Mouse (Mus musculus) MEL (cell line): ENCODE data around the gene Flvcr1. TPM values are rescaled to one million over a fixed set of nuclear protein-coding genes. Genes with fewer than 3 reads are reported as not detected.

Source experiments
- DNase-seq: peaks from one replicate; pipeline ENCODE4 v3.0.0; 2011; ENCODE audit warnings: low read depth, low spot score
- H3K27ac ChIP-seq: 2 replicates; pipeline ENCODE4 v1.5.1; 2012; ENCODE audit warnings: low read depth, mild to moderate bottlenecking, control low read depth, low read length, moderate library complexity; ENCODE audit not compliant: control insufficient read depth
- H3K27me3 ChIP-seq, 2 experiments: fragments of 150-350 bp in 1 of 2; sonication (generic) in 1 of 2; 2 replicates each; pipeline ENCODE4 v1.6.1; 2012; ENCODE audit warnings: low read length in 2 of 2, mild to moderate bottlenecking in 2 of 2, improper control_type of control experiment in 1 of 2, moderate library complexity in 1 of 2; ENCODE audit not compliant: insufficient read depth in 2 of 2, control insufficient read depth in 1 of 2
- H3K36me3 ChIP-seq, 2 experiments: 2 replicates each; pipeline ENCODE4 v1.6.1; 2012 to 2014; ENCODE audit warnings: low read length in 2 of 2, improper control_type of control experiment in 1 of 2, inconsistent platforms in 1 of 2, mild to moderate bottlenecking in 1 of 2; ENCODE audit not compliant: insufficient read depth in 2 of 2, control insufficient read depth in 1 of 2
- H3K4me1 ChIP-seq, 2 experiments: fragments of 150-350 bp in 1 of 2; sonication (generic) in 1 of 2; 2 replicates each; pipeline ENCODE4 v1.6.1; 2012; ENCODE audit warnings: low read length in 2 of 2, improper control_type of control experiment in 1 of 2, mild to moderate bottlenecking in 1 of 2; ENCODE audit not compliant: insufficient read depth in 2 of 2, control insufficient read depth in 1 of 2
- H3K4me3 ChIP-seq, 2 experiments: fragments of 150-350 bp in 1 of 2; sonication (generic) in 1 of 2; 2 replicates each; pipeline ENCODE4 v1.5.1; 2012; ENCODE audit warnings: low read depth in 2 of 2, low read length in 2 of 2, mild to moderate bottlenecking in 2 of 2, moderate library complexity in 2 of 2, control low read depth in 1 of 2, improper control_type of control experiment in 1 of 2; ENCODE audit not compliant: control insufficient read depth in 1 of 2, insufficient read depth in 1 of 2
- H3K79me2 ChIP-seq: 2 replicates; pipeline ENCODE4 v1.6.1; 2012; ENCODE audit warnings: mild to moderate bottlenecking, low read length, moderate library complexity; ENCODE audit not compliant: control insufficient read depth, poor library complexity, insufficient read depth
- H3K9ac ChIP-seq: 2 replicates; pipeline ENCODE4 v1.6.1; 2012; ENCODE audit warnings: low read depth, mild to moderate bottlenecking, control low read depth, low read length, moderate library complexity; ENCODE audit not compliant: control insufficient read depth, poor library complexity, severe bottlenecking
- H3K9me3 ChIP-seq: fragments of 150-350 bp; sonication (generic); replicated peaks from 2 replicates; pipeline ENCODE4 v1.6.1; 2012; ENCODE audit warnings: mild to moderate bottlenecking, low read length, improper control_type of control experiment, moderate library complexity; ENCODE audit not compliant: insufficient read depth
- CHD2 ChIP-seq: IDR thresholded peaks from 2 replicates; pipeline ENCODE4 v1.6.1; 2011; ENCODE audit warnings: low read length, improper control_type of control experiment
- CTCF ChIP-seq, 3 experiments: IDR thresholded peaks in 2 of 3; conservative IDR thresholded peaks in 1 of 3; 2 replicates each; pipeline ENCODE4 v1.5.1; 2011 to 2012; ENCODE audit warnings: low read length in 3 of 3, low read depth in 2 of 3, mild to moderate bottlenecking in 2 of 3, improper control_type of control experiment in 1 of 3, inconsistent platforms in 1 of 3, mixed read lengths in 1 of 3, moderate library complexity in 1 of 3; ENCODE audit not compliant: control insufficient read depth in 1 of 3, insufficient read depth in 1 of 3, poor library complexity in 1 of 3, severe bottlenecking in 1 of 3
- E2F4 ChIP-seq: IDR thresholded peaks from 2 replicates; pipeline ENCODE4 v1.6.1; 2011; ENCODE audit warnings: low read depth, low read length, improper control_type of control experiment, borderline replicate concordance
- GABPA ChIP-seq: IDR thresholded peaks from 2 replicates; pipeline ENCODE4 v1.6.1; 2012; ENCODE audit warnings: low read depth, mild to moderate bottlenecking, inconsistent platforms, low read length, improper control_type of control experiment, moderate library complexity
- HCFC1 ChIP-seq: IDR thresholded peaks from 2 replicates; pipeline ENCODE4 v1.6.1; 2012; ENCODE audit warnings: low read depth, mild to moderate bottlenecking, inconsistent platforms, low read length, improper control_type of control experiment, moderate library complexity
- JUND ChIP-seq: IDR thresholded peaks from 2 replicates; pipeline ENCODE4 v1.6.1; 2011; ENCODE audit warnings: low read depth, mild to moderate bottlenecking, improper control_type of control experiment, low read length
- KAT2A ChIP-seq: conservative IDR thresholded peaks from 2 replicates; pipeline ENCODE4 v1.6.1; 2012; ENCODE audit warnings: low read depth, low read length, improper control_type of control experiment, inconsistent platforms
- MAFK ChIP-seq: IDR thresholded peaks from 2 replicates; pipeline ENCODE4 v1.6.1; 2011; ENCODE audit warnings: low read depth, mild to moderate bottlenecking, low read length, improper control_type of control experiment, borderline replicate concordance
- MAZ ChIP-seq: IDR thresholded peaks from 2 replicates; pipeline ENCODE4 v1.6.1; 2012; ENCODE audit warnings: low read depth, mild to moderate bottlenecking, inconsistent platforms, low read length, improper control_type of control experiment
- MXI1 ChIP-seq: IDR thresholded peaks from 2 replicates; pipeline ENCODE4 v1.6.1; 2011; ENCODE audit warnings: mild to moderate bottlenecking, low read depth, low read length, improper control_type of control experiment
- MYB ChIP-seq: IDR thresholded peaks from 2 replicates; pipeline ENCODE4 v1.6.1; 2011; ENCODE audit warnings: mild to moderate bottlenecking, low read depth, low read length, improper control_type of control experiment
- MYC ChIP-seq: IDR thresholded peaks from 2 replicates; pipeline ENCODE4 v1.6.1; 2011; ENCODE audit warnings: low read depth, mild to moderate bottlenecking, low read length, improper control_type of control experiment, moderate library complexity
- NELFE ChIP-seq: IDR thresholded peaks from 2 replicates; pipeline ENCODE4 v1.6.1; 2011; ENCODE audit warnings: low read depth, low read length, improper control_type of control experiment
- NRF1 ChIP-seq: IDR thresholded peaks from 2 replicates; pipeline ENCODE4 v1.6.1; 2014; ENCODE audit warnings: low read depth, mild to moderate bottlenecking, inconsistent platforms, low read length, improper control_type of control experiment, moderate library complexity; ENCODE audit not compliant: poor library complexity, insufficient read depth, severe bottlenecking
- POLR2A ChIP-seq, 2 experiments: IDR thresholded peaks; 2 replicates each; pipeline ENCODE4 v1.6.1; 2011 to 2012; ENCODE audit warnings: low read length in 2 of 2, mild to moderate bottlenecking in 2 of 2, control low read depth in 1 of 2, improper control_type of control experiment in 1 of 2, low read depth in 1 of 2, moderate library complexity in 1 of 2; ENCODE audit not compliant: control insufficient read depth in 1 of 2, insufficient read depth in 1 of 2, poor library complexity in 1 of 2
- POLR2AphosphoS5 ChIP-seq: IDR thresholded peaks from 2 replicates; pipeline ENCODE4 v1.6.1; 2012; ENCODE audit warnings: low read depth, borderline replicate concordance, mild to moderate bottlenecking, inconsistent platforms, low read length, moderate library complexity, mixed read lengths
- RCOR1 ChIP-seq: IDR thresholded peaks from 2 replicates; pipeline ENCODE4 v1.6.1; 2012; ENCODE audit warnings: low read depth, mild to moderate bottlenecking, inconsistent platforms, low read length, improper control_type of control experiment
- SMC3 ChIP-seq: IDR thresholded peaks from 2 replicates; pipeline ENCODE4 v1.6.1; 2011; ENCODE audit warnings: low read depth, low read length, improper control_type of control experiment
- UBTF ChIP-seq: IDR thresholded peaks from 2 replicates; pipeline ENCODE4 v1.6.1; 2012; ENCODE audit warnings: low read depth, mild to moderate bottlenecking, inconsistent platforms, low read length, improper control_type of control experiment, moderate library complexity, borderline replicate concordance; ENCODE audit not compliant: insufficient read depth
- USF1 ChIP-seq: IDR thresholded peaks from 2 replicates; pipeline ENCODE4 v1.6.1; 2014; ENCODE audit warnings: low read depth, mild to moderate bottlenecking, inconsistent platforms, low read length, improper control_type of control experiment, moderate library complexity
- ZC3H11A ChIP-seq: IDR thresholded peaks from 2 replicates; pipeline ENCODE4 v1.6.1; 2012; ENCODE audit warnings: low read depth, mild to moderate bottlenecking, inconsistent platforms, low read length, improper control_type of control experiment
- polyA plus RNA-seq, 2 experiments: library from polyadenylated mRNA; stranded (reverse) in 1 of 2; unstranded in 1 of 2; fragments of >175 nt in 1 of 2; fragments of >200 nt in 1 of 2; gene quantifications; 2 replicates each; pipeline versions ENCODE4 v1.2.1 to v1.2.4; 2012; ENCODE audit warnings: low replicate concordance in 2 of 2, low read depth in 1 of 2; ENCODE audit not compliant: insufficient read length in 2 of 2, insufficient read depth in 1 of 2, missing spikeins in 1 of 2
- total RNA-seq: library from RNA; depleted of rRNA; stranded (reverse); fragments of 300-350 nt; gene quantifications from 2 replicates; pipeline ENCODE4 v1.2.3, GENCODE M21; 2012

Gene Flvcr1
- total and polyA plus RNA-seq, 3 experiments, result 19.1 to 36.9 TPM; not detected in 1

- no peaks in the 10 kb centered on the region for H3K79me2 ChIP-seq
- no peak overlapping the region for H3K27ac ChIP-seq
- TF ChIP-seq ZC3H11A, result no peak
- no peak for TF ChIP-seq CTCF (IDR thresholded peaks at IDR 0.05 in 2 of 3, conservative IDR thresholded peaks at IDR 0.05 in 1 of 3; ENCODE audit: control insufficient read depth in 1 of 3, insufficient read depth in 1 of 3, low read depth in 2 of 3, low read length in 3 of 3, poor library complexity in 1 of 3, severe bottlenecking in 1 of 3)
- TF ChIP-seq MXI1, result no peak
- TF ChIP-seq MYB, result no peak
- TF ChIP-seq JUND, result no peak
- no peak for TF ChIP-seq MYC
- TF ChIP-seq NRF1, result no peak
- H3K9me3 ChIP-seq, result no peaks in the 10 kb centered on the region
- no peaks in the 10 kb centered on the region for H3K27me3 ChIP-seq
- H3K36me3 ChIP-seq, result peaks cover 0 to 6% of the 10 kb centered on the region in 2 experiments; a peak in 2 of 4 replicates
- no peak for DNase-seq
- H3K9ac ChIP-seq, result no peak overlapping the region
- H3K4me1 ChIP-seq, result peaks cover 3 to 18% of the 10 kb centered on the region in 2 experiments; a peak in 3 of 4 replicates
- no peak overlapping the region for H3K4me3 ChIP-seq
Measured at GRCm38 (mm10) chr1:190968010-190968409, 57.9 kb downstream of the Flvcr1 start.

DNA sequence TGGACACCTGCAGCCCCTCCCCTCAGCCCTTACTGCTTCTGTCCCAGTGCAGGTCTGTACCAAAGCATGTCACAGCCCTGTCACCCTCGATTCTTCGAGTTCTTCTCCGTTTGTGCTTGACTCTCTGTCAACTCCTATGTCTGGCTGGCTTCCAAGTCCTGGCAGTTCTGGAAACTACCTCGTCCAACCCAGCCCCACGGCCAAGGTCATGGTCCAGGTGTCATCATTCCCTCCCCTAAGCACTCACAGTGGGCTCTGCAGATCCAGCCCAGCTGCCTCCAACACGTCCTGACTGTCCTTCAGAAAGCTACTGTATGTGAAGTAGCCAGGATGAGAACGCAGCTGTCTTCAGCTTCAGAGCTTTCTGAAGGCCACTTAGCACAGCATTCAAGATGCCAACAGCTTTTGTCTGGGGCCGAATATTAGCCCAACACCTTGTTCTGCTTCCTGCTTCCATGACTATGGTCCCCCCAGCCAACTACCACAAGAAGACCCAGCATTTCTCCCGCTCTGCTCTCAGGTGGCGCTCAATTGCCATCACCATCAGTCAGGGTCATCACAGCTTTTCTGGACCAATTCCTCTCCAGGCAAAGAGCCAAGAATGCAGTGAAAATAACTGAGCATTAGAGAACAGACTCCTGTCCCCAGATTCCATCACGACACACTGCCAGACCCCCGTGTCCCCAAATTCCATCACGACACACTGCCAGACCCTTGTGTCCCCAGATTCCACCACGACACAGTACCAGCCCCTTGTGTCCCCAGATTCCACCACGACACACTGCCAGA lies 60.8 kb downstream of the Flvcr1 start:
- Histone ChIP-seq H3K9ac (no peak overlapping the region), H3K27me3 (no peaks in the 10 kb centered on the region), H3K36me3 (no peaks in the 10 kb centered on the region), H3K4me1 (no peaks in the 10 kb centered on the region), H3K27ac (no peak overlapping the region), H3K9me3 (no peaks in the 10 kb centered on the region), H3K79me2 (no peaks in the 10 kb centered on the region), H3K4me3 (no peak overlapping the region)
- TF ChIP-seq CHD2, result no peak
- no peak for TF ChIP-seq SMC3
- no peak for TF ChIP-seq RCOR1
- TF ChIP-seq MAFK, result no peak
- no peak for TF ChIP-seq KAT2A
- TF ChIP-seq POLR2AphosphoS5, result no peak
- no peak for TF ChIP-seq MAZ
- no peak for TF ChIP-seq POLR2A (IDR thresholded peaks at IDR 0.05; ENCODE audit: control insufficient read depth in 1 of 2, insufficient read depth in 1 of 2, low read depth in 1 of 2, low read length in 2 of 2, poor library complexity in 1 of 2)
- TF ChIP-seq USF1, result no peak
- no peak for TF ChIP-seq HCFC1
- no peak for TF ChIP-seq GABPA
- TF ChIP-seq NELFE, result no peak
- TF ChIP-seq UBTF, result no peak
- TF ChIP-seq E2F4, result no peak
- no peak for DNase-seq
